Mouse (Mus musculus) urinary bladder, postnatal 10 days (tissue): ENCODE data around the gene Adcy9.

Source experiments
- DNase-seq: peaks from one replicate; pipeline ENCODE4 v3.0.0; 2022; ENCODE audit warnings: low spot score

Gene Adcy9

GRCm38 (mm10) chr16:4418776-4419545 is 1.3 kb downstream of the Adcy9 start:
- DNase-seq: no peak

DNA sequence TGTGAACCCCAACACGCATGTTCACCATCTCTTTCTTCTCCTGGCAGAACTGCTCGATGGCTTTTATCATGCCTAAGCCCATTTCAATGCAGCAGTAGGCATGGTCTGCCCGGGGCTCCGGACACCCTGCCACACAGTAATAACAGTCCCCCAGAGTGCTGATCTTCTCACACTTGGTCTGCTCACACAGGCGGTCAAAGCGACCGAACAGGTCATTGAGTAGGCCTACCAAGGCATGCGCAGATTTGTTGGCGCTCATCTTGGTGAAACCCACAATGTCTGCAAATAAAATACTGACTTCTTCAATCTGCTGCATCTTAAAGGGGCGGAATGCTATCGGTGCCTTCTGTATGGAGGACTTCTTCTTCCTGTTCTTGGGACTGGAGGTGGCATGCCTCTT is 2.2 kb downstream of the Adcy9 start:
- no peak for DNase-seq

- no peak for DNase-seq
These were observed 2.8 kb downstream of the Adcy9 start for GRCm38 (mm10) chr16:4417455-4417854.

- no peak for DNase-seq
These were observed 5.3 kb downstream of the Adcy9 start for GRCm38 (mm10) chr16:4414881-4415585.

- DNase-seq: no peak
These were observed 6.1 kb downstream of the Adcy9 start for GRCm38 (mm10) chr16:4413988-4414880.

DNA sequence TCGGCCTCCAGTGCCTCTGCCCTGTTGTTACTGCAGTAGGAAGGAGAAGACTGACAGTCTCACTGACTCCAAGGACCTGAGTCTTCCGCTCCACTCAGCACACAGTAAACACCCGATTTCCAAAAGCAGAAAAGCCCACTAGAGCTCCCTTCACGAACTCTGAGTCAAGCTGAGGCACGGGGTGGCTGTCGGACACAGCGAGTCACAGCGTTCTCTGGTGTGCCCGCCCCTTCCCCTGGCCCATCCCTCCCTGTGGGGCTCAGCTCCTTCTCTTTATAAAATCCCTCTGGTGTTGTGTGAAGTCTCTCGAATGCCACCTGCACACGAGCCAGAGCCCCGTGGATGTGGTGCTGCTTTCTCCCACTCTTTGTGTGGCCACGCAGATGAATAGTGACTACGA is 7.0 kb downstream of the Adcy9 start:
- DNase-seq: no peak

GRCm38 (mm10) chr16:4412298-4412697 is 8.0 kb downstream of the Adcy9 start:
- DNase-seq: no peak

- no peak for DNase-seq
These were observed 9.0 kb downstream of the Adcy9 start for GRCm38 (mm10) chr16:4411296-4411695.

- no peak for DNase-seq
These were observed 12.8 kb downstream of the Adcy9 start for GRCm38 (mm10) chr16:4407536-4407935.

GRCm38 (mm10) chr16:4406706-4407105 is 13.6 kb downstream of the Adcy9 start:
- no peak for DNase-seq

DNA sequence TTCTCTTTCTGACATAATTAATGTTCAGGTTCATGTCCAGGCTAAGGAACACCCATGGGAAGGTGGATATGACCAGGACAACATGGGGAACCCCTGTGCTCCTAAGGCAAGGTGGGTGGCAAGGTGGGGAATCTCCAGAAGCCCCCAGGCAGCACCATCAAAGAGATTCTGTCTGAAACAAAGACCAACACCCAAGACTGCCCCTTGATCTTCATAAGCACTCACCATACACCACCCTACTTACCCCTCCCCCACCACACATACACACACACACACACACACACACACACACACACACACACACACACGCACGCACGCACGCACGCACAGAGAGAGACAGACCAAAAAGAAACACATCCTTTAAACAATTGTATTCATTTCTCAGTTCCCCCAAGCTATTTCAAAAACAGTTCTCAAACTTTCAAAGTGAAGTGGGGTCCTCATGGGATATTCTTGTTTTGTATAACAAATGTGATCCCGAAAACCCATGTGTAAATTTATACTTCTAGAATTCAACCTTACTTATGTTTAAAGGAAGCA is 14.2 kb downstream of the Adcy9 start:
- DNase-seq: no peak

DNA sequence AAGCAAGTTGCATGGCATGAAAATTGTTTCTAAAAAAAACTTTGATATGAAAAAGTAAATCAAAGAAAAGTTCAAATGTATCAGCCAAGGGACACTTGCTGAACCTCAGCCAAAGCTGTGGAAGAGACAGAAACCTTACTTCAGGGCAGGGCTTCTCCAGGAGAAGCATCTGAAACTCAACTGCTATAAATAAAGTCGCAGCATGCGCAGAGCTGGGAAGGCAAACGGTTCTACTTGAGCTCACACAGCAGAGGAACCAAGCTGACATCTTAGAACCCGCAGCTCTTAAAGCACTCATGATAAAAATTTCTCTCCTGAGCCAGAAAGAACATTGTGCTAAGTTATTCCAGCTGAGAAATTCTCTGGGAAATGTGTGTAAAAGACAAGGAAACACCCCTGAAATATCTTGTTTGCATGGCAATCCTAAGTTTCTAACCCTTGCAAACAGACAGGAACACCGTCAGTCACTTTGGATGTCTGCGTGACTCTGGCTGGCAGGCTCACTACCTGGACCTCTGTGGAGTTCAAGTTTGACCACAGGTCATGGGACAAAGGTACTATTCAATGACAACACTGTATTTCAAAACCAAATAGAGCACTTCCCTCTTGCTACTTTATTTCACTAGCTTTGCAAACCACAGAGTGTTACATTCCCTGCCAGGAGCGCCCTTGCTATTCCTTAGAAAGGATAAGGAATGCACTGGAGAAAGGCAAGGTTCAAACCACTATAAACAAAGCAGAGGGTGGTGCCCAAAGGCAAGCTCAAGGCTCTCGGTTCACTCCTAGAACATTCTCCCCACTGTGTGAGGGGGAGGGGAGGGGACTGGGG is 15.2 kb downstream of the Adcy9 start:
- no peak for DNase-seq

- DNase-seq: no peak
These were observed 19.2 kb downstream of the Adcy9 start for GRCm38 (mm10) chr16:4401109-4401508.

DNA sequence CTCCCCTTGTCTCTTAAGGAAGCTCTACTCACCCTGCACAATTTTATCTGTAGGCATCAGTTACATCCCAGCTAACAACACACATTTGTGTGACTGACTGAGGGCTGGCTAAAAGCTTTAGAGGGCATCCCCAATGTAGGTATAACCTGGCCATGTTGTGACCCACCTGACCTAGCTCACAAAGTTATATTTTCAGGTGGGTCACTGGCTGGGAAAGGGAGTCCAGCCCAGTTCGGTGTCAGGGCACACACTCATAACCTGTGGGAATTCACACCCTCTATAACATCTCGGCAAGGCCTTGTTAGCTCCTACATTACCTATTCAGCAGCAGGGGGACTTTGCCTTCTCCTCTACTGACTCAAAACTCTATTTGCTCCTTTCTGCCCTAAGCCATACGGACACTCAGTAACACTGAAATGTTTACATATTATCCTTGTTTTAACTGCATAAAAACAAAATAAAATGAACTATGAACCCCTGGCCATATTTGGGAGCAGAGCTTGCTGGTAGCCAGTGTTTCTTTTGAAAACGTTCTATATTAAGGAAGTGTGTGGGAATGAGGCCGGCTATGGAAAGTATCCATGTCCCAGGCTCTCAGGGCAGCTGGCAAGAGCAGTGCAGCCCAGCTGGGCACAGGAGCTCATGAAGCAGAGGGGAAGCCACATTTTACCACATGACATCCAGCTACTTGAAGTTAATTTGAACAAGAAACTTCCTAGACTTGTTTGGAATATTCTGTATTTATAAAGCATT is 20.7 kb downstream of the Adcy9 start:
- no peak for DNase-seq

GRCm38 (mm10) chr16:4398782-4399181 is 21.5 kb downstream of the Adcy9 start:
- no peak for DNase-seq

- DNase-seq: no peak
These were observed 22.7 kb downstream of the Adcy9 start for GRCm38 (mm10) chr16:4397636-4398035.

- DNase-seq: no peak
These were observed 24.5 kb downstream of the Adcy9 start for GRCm38 (mm10) chr16:4395687-4396341.

DNA sequence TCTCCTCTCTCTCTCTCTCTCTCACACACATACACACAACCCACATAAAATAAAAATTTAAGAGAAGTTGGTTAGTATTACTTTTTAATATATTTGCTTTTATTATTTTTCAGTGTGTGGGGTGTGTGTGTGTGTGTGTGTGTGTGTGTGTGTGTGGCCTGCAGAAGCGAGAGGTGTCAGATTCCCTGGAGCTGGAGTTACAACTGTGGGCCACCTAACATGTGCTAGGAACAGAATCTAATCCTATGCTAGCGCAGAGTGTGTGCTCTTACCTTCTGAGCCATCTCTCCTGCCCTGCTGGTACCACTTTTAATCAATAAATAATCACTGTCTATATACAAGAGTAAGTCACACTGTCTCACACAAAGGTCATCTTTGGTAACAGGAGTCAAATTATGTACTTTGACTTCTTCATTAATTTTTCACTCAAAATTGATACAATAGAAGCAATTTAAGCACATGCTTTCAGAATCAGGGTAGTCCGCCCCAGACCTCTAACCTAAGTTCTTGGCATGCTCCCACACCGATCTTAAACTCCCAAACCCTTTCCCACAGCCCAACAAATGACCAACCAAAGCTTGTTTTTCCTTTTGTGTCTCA is 25.2 kb downstream of the Adcy9 start:
- DNase-seq: no peak

DNA sequence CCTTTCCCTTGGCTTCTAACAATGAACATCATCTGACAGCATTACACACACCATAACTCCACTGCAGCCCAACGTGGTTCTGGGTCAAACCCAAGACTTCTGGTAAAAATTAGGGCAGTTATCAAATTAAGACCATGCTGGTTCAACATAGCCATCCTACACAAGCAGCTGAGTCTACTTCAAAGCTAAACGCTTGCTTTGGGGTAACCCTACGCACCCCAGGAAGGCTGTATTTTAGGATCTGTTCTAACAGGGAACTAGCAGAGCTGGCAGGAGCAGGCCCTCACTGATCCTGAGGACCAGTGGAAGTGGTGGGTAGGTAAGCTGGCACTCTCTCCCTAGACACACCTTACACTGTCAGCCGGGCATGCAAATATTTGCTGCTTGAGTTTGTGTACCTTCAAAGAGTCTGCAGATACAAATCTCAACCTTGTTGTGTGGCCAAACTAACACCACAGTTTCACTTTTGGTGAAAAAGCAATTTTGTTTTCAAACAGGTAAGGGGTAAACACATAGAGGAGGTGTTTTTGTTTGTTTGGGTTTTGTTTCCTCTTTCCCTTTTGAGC is 36.7 kb downstream of the Adcy9 start:
- no peak for DNase-seq
